Mouse (Mus musculus) T-cell, adult 2 months (primary cell): Measurements from ENCODE around the gene Chn2.
A peak's percentile ranks its signal among the peaks of the same experiment; 100 is the strongest.

Experiments used
- DNase-seq: peaks from one replicate; pipeline ENCODE4 v3.0.0; 2022; ENCODE audit warnings: low spot score

Gene Chn2

DNA sequence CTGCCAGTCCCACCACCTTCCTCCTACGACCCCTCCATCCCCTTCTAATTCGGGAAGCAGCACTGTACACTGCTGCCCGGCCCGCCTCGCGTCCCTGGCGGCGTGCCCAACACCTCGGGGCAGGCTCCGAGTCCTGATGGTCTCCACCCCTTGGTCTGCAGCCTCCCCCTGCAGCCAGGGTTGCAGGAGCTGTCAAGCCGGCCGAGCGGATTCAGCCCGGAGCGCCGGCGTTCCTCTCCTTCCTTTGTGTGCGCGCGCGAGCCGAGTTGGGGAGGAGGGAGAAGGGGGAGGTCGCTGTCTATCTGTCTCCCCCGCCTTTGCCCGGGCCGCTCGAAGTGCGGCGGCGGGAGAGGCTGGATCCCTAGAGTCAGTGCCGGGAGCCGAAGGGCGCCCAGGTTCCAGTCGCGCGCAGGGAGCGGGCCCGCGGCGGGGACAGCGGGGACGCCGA is at the start of gene Chn2:
Gene Chn2 (plus strand): TSS at position 198 of the 448 bp plus-strand sequence.
- peak; percentile 34 for DNase-seq

DNA sequence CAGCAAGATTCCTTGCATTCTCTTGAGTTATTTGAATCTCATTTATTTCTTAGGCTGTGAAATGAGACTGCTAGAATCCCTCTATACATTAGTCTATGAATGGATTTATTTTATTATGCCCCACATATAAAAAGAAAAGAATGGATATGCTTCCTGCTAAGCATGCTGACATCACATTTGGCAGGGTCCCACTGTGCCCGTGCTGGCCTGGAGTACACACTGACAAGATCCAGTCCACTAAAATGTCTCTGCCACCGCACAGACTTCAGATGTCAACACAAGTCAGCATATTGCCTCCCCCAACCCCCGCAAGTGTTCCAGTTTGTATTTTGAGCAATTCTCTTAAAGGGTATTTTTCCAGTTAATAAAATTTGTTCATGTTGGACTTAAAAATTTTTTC is 47.0 kb upstream of the Chn2 start:
- DNase-seq, result no peak

DNA sequence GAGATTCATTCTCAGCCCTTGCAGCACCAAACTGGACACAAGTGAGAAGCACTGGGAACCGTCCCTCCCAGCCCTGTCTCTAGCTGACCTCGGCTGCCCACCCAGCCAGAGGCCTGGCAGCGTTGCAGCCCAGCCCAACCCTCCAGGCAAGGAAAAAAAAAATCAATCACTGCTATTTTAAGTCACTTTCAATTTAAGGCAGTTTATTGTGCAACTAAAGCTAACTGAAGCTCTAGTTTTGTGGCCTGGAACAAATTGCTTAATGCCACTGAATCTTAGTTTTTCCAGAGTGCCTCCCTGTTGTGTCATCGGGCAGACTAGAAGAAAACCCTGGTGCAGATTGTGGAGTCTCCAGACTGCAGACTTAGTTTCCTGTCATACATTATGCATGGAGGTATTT is 43.8 kb upstream of the Chn2 start:
- DNase-seq, result no peak

DNA sequence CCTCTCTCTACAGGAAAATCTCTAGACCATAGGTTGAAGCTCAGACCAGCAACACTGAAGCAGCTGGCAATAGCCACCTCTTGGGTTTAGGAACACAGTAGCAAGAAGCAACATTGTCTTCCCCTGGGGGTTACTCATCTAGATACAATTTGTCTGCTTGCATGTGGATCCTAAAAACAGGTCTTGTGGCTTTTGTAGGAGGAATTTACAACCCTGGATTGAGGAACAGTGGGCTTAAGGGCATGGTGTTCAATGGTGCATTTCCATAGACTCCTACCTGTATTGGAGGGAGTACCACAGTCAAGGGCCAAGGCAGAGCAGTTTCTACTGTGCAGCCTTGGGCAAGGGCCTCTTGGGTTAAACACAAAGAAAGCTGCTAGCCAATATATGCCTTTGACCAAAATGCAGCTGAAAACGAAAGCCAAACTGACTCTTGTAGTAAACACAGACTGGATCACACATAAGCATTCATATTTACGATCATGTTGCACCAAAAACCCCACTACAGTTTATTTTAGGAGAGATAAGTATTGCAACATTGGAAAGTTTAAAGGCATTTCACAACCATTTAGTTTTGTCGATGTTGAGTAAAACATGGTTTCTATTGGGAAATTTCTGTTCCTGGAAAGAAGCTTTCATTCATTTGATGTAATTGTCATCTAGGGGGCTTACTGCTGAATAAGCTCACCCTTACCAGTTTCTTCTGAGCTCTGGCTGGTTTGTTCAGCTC is 43.0 kb upstream of the Chn2 start:
- DNase-seq, result no peak

DNA sequence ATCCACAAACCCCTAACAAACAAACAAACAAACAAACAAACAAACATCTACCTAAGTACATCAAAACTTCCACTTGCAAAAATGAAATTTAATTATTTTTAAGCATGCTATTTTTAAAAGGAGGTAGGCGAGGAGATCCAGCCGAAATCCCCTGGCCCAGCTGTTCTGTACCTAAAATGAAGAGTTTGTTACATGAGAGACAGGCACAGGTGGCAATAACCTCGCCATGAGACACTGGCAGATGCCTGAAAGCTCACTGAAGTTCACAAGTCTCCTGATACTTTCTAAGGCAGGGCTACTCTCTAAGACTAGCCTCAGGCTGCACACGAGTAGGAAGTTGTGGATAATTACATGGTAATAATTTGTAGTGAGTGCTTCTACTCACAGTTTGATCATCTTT is 34.1 kb upstream of the Chn2 start:
- DNase-seq, result no peak

DNA sequence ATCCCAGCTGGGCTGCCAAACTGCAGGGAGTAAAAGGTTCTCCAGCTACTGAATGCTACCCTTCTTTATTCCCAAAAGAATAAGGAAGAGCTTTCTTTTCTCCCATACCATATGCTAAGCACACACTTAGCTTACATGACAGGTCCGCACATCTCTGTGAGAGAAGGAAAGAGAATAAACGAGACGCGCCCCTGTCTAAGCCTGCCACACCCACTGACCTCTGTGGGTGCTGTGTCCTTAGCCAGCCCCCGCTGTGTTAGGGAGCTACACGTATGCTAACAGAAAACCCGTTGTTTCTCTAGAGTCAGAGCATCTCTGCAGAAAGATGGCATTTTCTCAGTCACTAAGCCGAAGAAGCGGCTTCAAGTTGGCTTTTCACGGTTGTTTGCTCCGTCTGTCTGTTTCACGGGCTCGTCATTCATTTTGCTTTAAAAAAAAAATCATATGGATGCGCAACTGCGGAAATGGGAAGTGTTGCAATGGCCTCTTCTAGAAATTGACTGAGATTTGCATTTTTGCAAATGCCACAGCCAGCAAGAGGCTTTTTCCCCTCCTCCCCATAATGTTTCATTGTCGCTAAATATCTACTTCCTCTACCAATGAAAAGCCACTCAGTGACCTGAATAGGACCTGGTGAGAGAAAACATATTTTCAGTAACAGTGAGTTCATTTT is 30.8 kb upstream of the Chn2 start:
- DNase-seq, result no peak

DNA sequence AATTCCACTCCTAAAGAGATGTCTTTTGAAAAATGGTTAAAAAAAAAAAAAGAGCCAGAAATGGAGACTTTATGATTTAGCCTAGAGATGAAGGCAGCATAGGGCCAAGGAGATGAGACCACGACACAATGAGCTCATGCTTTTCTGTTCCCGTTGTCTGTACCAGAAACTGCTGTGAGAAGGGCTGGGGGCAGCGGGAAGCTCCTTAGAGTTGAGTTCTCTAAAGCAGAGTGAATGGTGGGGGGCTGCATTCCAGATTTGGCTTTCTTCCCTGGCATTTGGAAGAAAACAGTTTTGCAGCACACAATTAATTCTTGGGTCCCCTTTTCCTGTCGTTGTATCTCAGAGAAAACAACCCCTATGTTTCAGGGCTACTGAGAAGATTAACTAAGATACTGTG is 30.1 kb upstream of the Chn2 start:
- DNase-seq, result no peak

DNA sequence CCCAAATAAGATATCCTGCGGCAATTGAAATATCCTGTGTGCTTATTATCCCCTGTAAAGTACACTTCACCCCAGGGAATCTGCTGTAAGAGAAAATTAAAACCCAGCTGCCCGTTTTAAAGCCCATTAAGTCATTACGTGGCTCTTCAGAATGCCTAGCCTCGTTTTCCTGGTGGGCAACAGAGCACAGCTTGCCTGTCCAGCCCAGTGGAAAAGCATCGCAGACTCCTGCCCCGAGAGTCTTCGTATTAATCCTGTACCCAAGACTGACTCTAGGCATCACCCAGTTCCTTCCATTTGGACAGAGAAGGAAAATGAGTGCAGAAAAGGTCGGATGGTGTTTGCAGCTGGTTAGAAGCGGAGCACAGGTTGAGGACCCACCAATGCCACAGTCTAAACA is 29.0 kb upstream of the Chn2 start:
- DNase-seq, result no peak

DNA sequence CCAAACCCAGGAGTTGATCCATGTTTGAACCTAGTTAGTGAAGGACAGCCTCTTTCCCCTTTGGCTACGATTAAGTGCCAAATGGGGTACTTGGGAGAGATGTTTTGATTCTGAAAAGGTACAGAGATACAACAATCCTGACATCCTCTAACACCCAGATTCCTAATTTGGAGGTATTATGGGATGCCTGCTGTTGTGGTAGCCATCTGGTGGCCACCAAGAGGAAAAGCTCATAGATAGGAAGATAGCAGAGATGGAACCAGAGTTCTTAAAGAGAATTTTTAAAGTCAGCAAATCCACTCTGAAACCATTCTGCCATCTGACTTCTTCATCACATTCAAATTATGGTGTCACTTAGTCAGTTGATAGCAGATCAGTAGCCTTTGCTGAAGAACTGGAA is 27.2 kb upstream of the Chn2 start:
- no peak for DNase-seq

DNA sequence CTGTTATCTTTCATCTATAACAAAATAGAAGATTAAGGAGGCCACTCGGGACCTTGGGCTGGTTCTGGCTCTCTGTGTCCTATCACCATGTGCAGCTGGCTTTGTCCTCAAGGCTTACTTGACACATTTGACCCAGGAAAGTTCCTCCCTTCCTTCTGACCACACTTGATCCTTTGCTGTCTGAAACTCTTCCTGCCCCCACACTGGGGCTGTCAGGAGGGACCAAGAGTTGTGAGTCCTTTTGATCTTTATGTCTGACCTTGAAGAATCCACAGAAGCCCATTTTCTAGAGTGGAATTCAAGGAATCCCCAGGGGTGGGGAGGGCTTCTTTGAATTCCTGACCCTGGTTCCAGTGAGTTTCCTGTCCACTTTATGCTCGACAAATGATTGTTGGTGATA is 21.3 kb upstream of the Chn2 start:
- no peak for DNase-seq

DNA sequence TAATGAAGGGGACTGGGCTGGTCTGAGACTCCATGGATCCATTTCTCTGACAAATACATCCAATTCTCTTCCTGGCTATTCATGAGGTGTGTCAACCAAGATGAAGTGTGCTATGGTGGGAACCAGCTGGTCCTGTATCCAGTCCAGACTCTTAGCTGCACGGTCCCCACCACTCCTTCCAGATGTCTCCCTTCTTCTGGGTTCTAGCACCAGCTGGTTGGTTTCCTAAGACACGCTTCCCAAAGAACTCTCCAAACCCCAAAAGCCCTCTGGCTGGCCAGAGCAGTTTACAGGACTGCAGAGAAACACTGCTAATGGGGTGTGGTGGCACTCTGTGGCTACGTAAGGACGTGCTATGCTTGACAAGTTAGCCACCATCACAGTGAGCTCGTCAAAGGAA is 20.5 kb upstream of the Chn2 start:
- DNase-seq, result no peak

DNA sequence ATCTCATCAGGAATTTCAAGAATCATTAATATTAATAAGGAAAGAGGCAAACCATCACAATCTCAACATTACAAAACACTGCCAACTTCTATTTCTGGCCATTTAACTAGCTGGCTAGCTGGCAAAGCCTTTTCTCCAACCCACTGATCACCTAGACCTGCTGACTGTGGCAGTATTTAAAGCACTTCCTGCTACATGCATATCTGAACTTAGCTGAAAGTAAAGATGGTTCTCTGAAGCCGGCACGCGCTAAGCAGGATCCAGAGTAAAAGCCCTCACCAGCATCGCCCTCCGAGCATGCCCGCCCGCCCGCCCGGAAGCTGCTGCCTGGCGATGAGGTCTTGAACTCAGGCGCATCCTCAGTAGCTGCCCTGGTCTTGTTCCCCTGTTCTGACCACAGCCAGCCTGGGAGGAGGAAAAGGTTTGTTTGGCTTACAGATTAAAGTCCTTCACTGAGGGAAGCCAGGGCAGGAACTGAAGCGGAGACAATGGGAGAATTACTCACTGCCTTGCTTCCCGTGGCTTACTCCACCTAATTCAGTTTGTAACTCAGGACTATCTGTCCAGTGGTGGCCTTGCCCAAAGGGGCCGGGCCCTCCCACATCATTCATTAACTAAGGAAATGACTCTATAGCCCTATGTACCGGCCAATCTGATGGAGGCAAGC is 18.1 kb upstream of the Chn2 start:
- DNase-seq, result peak; percentile 27

DNA sequence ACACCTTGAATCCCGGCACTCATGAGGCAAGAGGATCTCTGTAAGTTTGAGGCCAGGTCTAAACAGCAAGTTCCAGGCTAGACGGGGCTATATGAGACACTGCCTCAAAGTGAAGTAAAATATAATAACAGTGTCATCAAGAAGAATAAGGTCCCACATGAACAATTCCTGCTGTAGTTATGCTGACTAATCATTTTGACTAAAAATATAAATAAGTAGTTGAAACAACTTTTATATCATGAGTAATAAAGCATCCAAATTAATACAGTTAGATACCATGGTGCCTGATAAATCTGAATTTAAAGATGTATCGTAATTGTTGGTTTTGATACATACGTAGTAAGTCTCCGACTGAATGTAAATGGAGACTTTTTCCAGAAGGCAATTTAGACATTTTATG is 15.5 kb upstream of the Chn2 start:
- no peak for DNase-seq

DNA sequence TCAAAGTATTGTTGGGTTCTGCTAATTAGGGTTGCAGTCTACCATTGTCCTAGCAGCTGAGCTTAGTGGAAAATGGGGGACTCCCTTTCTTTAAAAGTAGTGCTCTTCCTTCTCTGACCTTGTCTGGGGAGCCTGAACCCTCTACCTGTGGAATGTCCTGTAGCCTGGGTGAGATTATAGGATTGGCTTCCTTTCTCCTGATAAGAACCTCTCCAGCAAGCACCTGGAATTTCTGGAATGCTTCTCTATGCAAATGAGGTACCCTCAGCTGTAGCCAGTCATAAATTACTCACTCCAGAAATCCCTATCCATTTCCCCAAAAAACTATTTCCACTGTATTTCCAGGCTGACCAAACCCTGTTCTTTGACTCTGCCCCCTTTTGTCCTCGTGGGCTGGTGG is 10.6 kb upstream of the Chn2 start:
- no peak for DNase-seq

DNA sequence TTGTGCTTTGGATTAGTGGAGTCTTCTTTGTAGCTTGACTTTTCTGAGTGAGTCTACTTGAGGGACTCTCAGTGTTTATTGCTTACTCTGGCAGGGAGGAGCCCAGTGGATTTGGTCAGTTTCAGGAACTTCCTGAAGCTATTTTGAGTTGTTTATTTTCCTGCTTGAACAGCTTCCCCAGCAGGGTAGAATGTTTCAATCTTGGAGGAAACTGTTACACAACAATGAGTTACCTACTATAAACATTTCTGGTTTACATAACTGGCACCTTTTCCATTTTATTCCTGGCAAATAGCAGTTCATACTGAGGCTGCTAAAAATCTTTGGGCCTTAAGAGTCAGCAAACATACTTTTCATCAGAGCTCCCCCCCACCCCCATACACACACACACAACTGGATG is 9.0 kb upstream of the Chn2 start:
- no peak for DNase-seq

DNA sequence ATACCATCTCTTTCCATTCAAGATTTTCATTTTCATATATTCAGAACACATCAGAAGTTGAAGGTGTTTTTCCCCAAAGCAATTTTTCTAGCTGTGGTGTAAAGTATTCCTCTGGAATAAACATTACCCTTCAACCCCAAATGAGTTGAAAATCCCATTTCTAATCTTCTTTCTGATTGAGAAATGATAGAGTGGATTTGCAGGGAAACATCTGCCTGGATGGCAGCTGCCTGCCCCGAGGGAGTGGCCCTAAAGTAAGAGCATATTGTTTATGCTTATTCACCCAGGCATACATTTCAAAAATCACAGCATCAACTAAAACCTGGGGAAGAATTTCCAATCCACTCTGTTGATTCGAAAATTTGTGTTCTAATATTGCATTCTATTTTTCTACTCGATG is 8.6 kb upstream of the Chn2 start:
- DNase-seq, result no peak

DNA sequence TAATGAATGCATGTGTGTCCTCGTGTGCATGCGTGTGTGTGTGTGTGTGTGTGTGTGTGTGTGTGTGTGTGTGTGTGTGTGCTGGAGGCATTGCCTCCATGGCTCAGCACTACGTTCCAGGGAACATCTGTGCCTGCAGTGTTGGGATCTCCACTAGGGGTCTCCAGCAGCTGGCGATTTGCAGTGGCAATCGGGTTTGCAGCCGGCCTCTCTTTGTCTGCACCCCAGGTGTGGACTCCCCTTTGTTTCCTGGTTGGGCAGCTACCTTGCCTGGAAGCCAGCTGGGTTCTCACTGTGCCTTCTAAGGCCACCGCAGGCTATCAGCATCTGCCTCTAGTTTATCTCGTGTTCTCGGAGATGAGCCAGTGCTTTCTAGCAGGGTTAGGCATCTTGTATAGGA is 4.9 kb upstream of the Chn2 start:
- peak; percentile 59 for DNase-seq

DNA sequence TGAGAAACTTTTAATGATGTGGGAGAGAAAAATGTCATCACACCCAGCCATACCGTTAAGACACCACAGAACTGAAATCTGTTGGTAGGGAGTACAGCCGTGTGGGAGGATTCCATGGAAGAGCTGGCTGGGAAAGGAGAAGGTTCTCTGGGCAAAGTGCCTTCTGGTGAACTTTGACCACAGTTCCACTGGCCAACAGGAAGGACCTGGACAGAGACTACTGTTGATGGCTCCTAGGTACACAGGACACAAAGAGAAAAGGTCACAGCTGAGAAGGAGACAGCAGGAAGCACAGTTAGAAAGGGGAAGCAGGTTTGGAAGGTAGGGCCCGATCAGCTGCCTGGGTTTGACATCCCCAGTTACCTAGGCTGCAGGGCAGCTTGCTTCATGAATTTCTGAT is 3.8 kb upstream of the Chn2 start:
- no peak for DNase-seq

DNA sequence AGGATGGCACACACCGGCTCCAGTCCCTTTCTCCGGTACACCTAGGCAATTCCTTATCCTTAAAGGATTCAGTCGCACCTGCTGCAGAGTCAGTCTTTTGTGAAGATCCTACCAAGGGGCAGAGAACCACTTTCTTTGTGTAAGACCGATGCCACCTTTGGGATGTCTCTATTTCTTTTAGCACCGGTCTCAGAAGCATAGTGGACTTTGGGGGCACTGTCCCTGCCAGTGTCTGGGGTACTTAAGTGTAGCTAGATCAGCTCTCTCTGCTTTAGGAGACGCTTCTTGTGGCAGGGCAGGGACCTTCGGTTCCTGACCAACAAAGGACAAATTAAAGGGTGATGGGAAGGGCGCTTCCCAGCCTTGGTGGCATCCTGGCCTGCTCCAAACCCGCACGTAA is 488 bp upstream of the Chn2 start:
- DNase-seq, result no peak

DNA sequence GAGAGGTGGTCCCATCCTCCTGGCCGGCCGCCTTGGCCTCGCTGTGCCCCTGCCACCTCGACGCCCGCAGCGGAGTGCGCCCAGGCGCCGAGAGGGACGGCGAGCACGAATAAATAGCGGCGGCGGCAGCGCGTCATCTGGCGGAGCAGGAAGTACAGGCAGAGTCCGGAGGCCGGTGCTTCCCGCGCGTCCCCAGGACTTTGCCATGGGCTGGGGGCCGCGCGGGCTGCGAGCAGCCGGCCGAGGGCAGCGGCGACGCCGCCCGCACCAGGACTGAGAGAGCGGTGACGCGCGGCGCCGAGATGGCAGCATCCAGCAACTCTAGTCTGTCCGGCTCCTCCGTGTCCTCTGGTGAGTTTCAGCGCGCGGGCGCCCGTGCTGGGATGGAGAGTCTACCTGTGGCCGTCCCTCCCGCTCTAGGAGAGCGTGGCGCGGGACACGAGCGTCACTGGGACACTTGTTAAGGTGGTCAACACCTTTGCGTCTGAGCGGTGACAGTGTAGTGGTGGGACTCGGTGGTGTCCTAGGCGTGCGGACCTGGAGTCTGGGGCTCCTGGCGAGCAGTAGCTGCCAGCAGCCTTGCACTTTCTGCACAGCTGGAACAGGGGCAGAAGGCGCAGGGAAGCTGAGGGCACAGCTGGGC is 572 bp downstream of the Chn2 start:
- DNase-seq, result peak; percentile 29

DNA sequence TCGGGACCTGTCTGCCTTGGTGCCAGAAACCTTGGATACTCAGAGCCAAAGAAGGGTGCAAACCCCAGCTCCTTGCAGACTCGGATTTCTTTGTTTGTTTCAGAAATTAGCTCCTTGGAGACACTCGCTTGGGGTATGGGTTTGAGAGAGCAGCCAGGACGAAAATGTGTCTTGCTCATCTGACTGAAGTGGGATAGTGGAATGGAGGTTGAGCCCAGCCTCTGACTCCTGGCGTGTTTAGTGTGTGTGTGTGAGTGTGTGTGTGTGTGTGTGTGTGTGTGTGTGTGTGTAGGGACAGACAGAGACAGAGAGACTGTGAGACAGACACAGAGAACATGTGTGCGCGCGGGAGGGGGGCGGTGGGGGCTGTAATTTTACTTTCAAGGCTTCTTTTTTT is 1.1 kb downstream of the Chn2 start:
- no peak for DNase-seq

DNA sequence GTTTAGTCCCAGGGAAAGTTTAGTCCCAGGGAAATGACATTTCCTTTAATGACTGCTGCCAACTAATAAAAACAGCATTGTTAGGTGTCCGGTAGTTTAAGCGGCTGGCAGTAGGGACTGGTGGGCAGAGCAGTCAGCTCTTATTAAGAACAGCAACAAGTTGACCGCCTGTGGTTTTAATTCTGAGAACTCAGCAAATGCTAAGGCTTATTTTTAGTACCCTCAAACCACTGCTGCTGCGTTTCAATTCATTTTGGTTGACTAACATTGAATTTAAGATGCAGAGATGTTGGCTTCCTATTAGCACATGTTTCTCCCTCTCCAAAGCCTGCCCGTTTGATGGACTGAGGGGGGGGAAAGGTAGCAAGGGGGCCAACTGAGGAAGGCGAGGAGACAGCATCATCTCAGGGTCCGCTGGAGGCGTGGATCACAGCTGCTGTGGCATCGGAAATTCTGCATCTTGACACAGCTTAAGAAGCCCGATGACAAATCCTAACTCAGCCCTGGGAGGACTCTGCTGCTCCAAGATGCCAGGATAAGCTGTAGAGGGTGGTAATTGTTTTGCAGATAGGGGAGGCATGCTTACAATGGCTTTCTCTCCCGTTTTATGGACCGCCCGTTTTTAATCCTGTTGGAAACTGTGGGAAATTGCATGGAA is 2.2 kb downstream of the Chn2 start:
- DNase-seq, result no peak
